Mouse (Mus musculus) megakaryocyte, embryonic 14.5 days (primary cell): ENCODE results near the gene Ccdc73. TPM values are rescaled to one million over a fixed set of nuclear protein-coding genes. Genes with fewer than 3 reads are reported as not detected.
A peak's percentile ranks its signal among the peaks of the same experiment; 100 is the strongest.

Source experiments
- H3K27me3 ChIP-seq: replicated peaks from 2 replicates; pipeline ENCODE3; 2012; ENCODE audit warnings: inconsistent platforms
- H3K36me3 ChIP-seq: replicated peaks from 2 replicates; pipeline ENCODE3; 2012; ENCODE audit warnings: low read length, inconsistent platforms, mixed read lengths
- H3K4me1 ChIP-seq: 2 replicates; pipeline ENCODE4 v1.6.1; 2012; ENCODE audit warnings: inconsistent platforms
- H3K4me3 ChIP-seq: replicated peaks from 2 replicates; pipeline ENCODE3; 2012; ENCODE audit warnings: moderate library complexity, mild to moderate bottlenecking, inconsistent platforms
- H3K9me3 ChIP-seq: 2 replicates; pipeline ENCODE4 v1.6.1; 2012; ENCODE audit warnings: inconsistent platforms
- FLI1 ChIP-seq: IDR thresholded peaks from 2 replicates; pipeline ENCODE4 v1.6.1; 2012; ENCODE audit warnings: low read length, inconsistent platforms, mixed read lengths
- GATA1 ChIP-seq: IDR thresholded peaks from 3 replicates; pipeline ENCODE4 v1.6.1; 2012; ENCODE audit warnings: mixed read lengths, low read length, inconsistent platforms, borderline replicate concordance
- polyA plus RNA-seq: library from polyadenylated mRNA; stranded (reverse); fragments of >175 nt; gene quantifications from 2 replicates; pipeline ENCODE4 v1.2.3, GENCODE M21; 2012; ENCODE audit warnings: low replicate concordance; ENCODE audit not compliant: insufficient read depth

Gene Ccdc73
- polyA plus RNA-seq, 1 experiment: not detected

- Histone ChIP-seq H3K27me3 (peaks cover 2% of the 10 kb centered on the region), H3K4me1 (peaks cover 4% of the 10 kb centered on the region; the same call in 1 of the 2 replicates), H3K36me3 (no peaks in the 10 kb centered on the region), H3K9me3 (no peaks in the 10 kb centered on the region), H3K4me3 (no peak overlapping the region)
- TF ChIP-seq GATA1 (no peak), FLI1 (no peak)
Measured at GRCm38 (mm10) chr2:104981712-104982111, 114.1 kb downstream of the Ccdc73 start.

- no peaks in the 10 kb centered on the region for H3K9me3 ChIP-seq
- no peaks in the 10 kb centered on the region for H3K36me3 ChIP-seq
- peaks cover 4% of the 10 kb centered on the region; the same call in 1 of the 2 replicates for H3K4me1 ChIP-seq
- TF ChIP-seq GATA1 (no peak), FLI1 (no peak)
- no peak overlapping the region for H3K4me3 ChIP-seq
- no peaks in the 10 kb centered on the region for H3K27me3 ChIP-seq
Measured at GRCm38 (mm10) chr2:104985796-104986195, 118.2 kb downstream of the Ccdc73 start.

DNA sequence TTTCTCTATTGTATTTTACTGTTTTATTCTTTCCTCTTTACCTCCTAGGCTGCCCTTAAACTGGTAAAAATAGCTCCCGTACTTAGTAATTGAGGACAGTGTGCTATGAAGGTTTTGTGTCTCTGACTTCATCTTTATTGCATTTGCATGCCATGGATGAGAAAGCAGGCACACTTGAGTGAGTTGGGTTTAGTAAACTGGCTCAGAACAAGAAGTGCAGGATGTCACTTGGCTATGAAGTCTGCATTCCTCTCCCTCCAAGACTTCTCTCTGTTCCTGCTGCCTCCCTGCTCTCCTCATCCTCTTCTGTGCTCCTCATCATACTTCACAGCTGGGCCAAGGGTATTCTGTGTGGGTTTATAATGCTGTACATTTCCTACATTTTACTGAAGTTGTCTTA is 121.4 kb downstream of the Ccdc73 start:
- Histone ChIP-seq H3K4me3 (no peak overlapping the region), H3K27me3 (no peaks in the 10 kb centered on the region), H3K4me1 (peaks cover 4% of the 10 kb centered on the region; the same call in 1 of the 2 replicates), H3K36me3 (peaks cover 9% of the 10 kb centered on the region), H3K9me3 (no peaks in the 10 kb centered on the region)
- TF ChIP-seq FLI1: no peak
- no peak for TF ChIP-seq GATA1

DNA sequence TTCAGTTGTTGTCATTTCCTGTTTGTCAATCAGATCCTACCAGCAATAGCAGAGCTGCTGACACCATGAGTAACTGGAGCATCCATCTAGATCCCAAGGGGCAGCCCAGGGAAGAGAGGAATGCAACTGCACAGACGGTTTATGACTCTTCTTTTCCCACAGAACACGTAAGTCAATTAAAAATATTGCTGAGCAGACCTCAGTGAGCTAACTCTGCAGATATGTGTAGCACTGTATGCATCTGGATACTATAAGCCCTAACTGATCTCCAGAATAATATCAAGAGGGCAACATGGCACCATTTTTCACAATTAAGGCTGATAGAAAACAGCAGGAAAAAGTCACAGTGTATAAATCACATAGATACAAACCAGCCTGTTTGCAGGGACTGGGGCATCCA is 126.8 kb downstream of the Ccdc73 start:
- Histone ChIP-seq H3K4me1 (no peaks in the 10 kb centered on the region), H3K9me3 (no peaks in the 10 kb centered on the region), H3K36me3 (peaks cover 47% of the 10 kb centered on the region), H3K4me3 (no peak overlapping the region), H3K27me3 (no peaks in the 10 kb centered on the region)
- TF ChIP-seq FLI1: no peak
- TF ChIP-seq GATA1: no peak

DNA sequence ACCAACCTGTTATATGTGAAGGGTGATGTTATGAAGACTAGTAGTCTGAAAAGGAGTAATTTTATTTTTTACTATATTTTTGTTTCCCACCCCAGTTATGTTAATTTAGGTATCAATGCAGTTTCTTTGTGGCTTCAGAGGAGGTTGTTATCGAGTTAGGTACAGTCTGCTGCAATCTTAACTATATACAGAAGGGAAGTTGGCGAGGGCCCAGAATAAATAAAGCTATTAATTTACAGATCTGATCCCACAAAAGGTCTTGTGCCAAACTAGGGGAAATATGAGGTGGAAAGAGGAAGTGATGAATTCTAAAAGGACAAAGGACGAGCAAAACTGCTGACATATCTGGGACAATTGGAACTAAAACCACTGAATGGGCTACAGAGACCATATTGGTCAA is 128.6 kb downstream of the Ccdc73 start:
- Histone ChIP-seq H3K9me3 (no peaks in the 10 kb centered on the region), H3K36me3 (peaks cover 61% of the 10 kb centered on the region), H3K4me3 (no peak overlapping the region), H3K27me3 (no peaks in the 10 kb centered on the region), H3K4me1 (no peaks in the 10 kb centered on the region)
- no peak for TF ChIP-seq FLI1
- no peak for TF ChIP-seq GATA1

DNA sequence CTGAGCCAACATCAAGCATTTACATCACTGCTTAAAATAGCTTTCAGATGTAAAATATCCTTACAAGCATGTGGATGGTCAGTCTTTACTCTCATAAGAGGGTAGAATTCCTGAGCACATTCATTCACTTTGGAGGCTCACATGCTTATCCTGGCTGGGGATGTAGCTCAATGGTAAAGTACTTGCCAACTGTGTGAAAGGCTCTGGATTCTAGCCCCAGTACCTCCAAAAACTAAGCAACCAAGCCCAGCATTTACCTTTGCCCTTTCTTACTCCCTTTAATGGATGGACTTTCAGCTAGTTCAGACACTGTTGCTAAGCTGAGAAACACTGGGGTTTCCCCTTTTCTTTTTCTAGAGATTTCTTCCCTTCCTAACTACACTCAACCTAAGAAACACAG is 139.6 kb downstream of the Ccdc73 start:
- no peak for TF ChIP-seq GATA1
- no peak for TF ChIP-seq FLI1
- Histone ChIP-seq H3K4me3 (no peak overlapping the region), H3K36me3 (peaks cover 95% of the 10 kb centered on the region), H3K27me3 (no peaks in the 10 kb centered on the region), H3K4me1 (0 out of 2 replicates have a peak, but pooled peaks cover 12% of the 10 kb centered on the region), H3K9me3 (no peaks in the 10 kb centered on the region)

GRCm38 (mm10) chr2:105016192-105016966 is 148.8 kb downstream of the Ccdc73 start:
- peak overlapping the region; percentile 98 for H3K4me3 ChIP-seq
- H3K27me3 ChIP-seq: no peaks in the 10 kb centered on the region
- peaks cover 30% of the 10 kb centered on the region for H3K36me3 ChIP-seq
- peaks cover 20% of the 10 kb centered on the region for H3K4me1 ChIP-seq
- no peaks in the 10 kb centered on the region for H3K9me3 ChIP-seq
- TF ChIP-seq GATA1 (no peak), FLI1 (no peak)

DNA sequence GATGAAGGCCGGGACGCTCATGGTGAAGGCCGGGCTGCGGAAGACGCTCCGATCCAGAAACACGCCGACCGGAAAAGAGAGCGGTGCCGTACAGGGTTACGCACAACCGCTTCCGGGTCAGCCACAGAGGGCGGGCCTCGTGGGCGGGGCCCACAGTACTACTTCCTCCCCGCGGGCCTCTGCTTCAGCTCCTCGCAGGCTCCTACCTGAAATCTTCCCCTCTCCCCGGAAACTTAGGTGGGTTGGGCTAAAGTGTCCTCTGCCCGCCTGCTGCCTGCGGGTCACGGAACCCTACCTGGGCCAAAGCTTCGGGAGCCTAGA is 149.3 kb downstream of the Ccdc73 start, which contains the start of gene Eif3m:
Gene Eif3m, minus strand, starts transcription at position 114 of the 321 bp plus-strand sequence.
- Histone ChIP-seq H3K4me1 (peaks cover 23% of the 10 kb centered on the region), H3K9me3 (no peaks in the 10 kb centered on the region), H3K27me3 (no peaks in the 10 kb centered on the region), H3K36me3 (peaks cover 24% of the 10 kb centered on the region), H3K4me3 (peak within 1 kb of the TSS; percentile 98)
- TF ChIP-seq GATA1 (no peak), FLI1 (0 out of 2 replicates have a peak, but pooled peaks have one; percentile 28)

DNA sequence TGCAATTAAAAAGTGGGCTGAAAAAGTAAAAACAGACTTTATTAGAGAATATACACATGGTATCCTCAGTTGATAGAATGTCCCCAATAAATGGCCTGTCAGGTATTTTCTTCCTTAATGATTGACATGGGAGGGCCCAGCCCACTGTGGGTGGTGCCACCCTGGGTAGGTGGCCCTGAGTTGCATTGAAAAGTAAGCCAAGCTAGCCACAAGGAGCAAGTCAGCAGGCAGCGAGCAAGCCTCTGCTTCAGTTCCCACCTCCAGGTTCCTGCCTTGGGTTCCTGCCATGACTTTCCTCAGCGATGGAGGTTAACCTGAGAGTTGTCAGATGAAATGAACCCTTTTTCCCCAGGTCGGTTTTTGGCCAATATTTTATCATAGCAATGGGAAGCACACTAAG is 150.2 kb downstream of the Ccdc73 start:
- peaks cover 16% of the 10 kb centered on the region for H3K36me3 ChIP-seq
- peaks cover 24% of the 10 kb centered on the region for H3K4me1 ChIP-seq
- H3K9me3 ChIP-seq: no peaks in the 10 kb centered on the region
- TF ChIP-seq FLI1 (no peak), GATA1 (no peak)
- H3K4me3 ChIP-seq: peak overlapping the region; percentile 15
- H3K27me3 ChIP-seq: no peaks in the 10 kb centered on the region

GRCm38 (mm10) chr2:105019457-105019856 is 151.9 kb downstream of the Ccdc73 start:
- TF ChIP-seq GATA1: no peak
- TF ChIP-seq FLI1: no peak
- Histone ChIP-seq H3K4me3 (no peak overlapping the region), H3K27me3 (peaks cover 2% of the 10 kb centered on the region), H3K4me1 (peaks cover 30% of the 10 kb centered on the region), H3K9me3 (no peaks in the 10 kb centered on the region), H3K36me3 (peaks cover 3% of the 10 kb centered on the region)
